Mouse (Mus musculus) liver, embryonic 14.5 days (tissue): ENCODE measurements around the gene Gpat2. TPM values are rescaled to one million over a fixed set of nuclear protein-coding genes. Genes with fewer than 3 reads are reported as not detected.

Experiments
- ATAC-seq: fragments of 200-750 bp; cut with Nextera tagmentation; 2 replicates; pipeline ENCODE4 v1.8.0; 2017; ENCODE audit warnings: moderate number of reproducible peaks, mild to moderate bottlenecking, moderate library complexity; ENCODE audit not compliant: insufficient read depth
- DNase-seq, 3 experiments: peaks; one replicate each; pipeline ENCODE4 v3.0.0-alpha.2; 2012 to 2013; ENCODE audit warnings: low read depth in 3 of 3, low spot score in 3 of 3
- H3K27ac ChIP-seq: fragments of 300-500 bp; sonication (generic); 2 replicates; pipeline ENCODE4 v1.5.1; 2014; ENCODE audit warnings: moderate library complexity, mild to moderate bottlenecking, control low read depth, inconsistent platforms
- H3K27me3 ChIP-seq: fragments of 300-500 bp; sonication (generic); 2 replicates; pipeline ENCODE4 v1.6.1; 2014; ENCODE audit warnings: mild to moderate bottlenecking, low read length, moderate library complexity; ENCODE audit not compliant: control insufficient read depth, insufficient read depth
- H3K36me3 ChIP-seq: fragments of 300-500 bp; sonication (generic); replicated peaks from 2 replicates; pipeline ENCODE4 v1.6.1; 2014; ENCODE audit warnings: low read depth; ENCODE audit not compliant: control insufficient read depth, insufficient read depth
- H3K4me1 ChIP-seq, 2 experiments: fragments of 200-500 bp in 1 of 2; fragments of 300-500 bp in 1 of 2; sonication (generic) in 1 of 2; replicated peaks; 2 replicates each; pipeline ENCODE4 v1.6.1; 2012 to 2014; ENCODE audit warnings: antibody characterized with exemption in 1 of 2, inconsistent platforms in 1 of 2, low read length in 1 of 2; ENCODE audit not compliant: control insufficient read depth in 2 of 2, insufficient read depth in 2 of 2
- H3K4me2 ChIP-seq: fragments of 300-500 bp; sonication (generic); 2 replicates; pipeline ENCODE4 v1.6.1; 2014; ENCODE audit warnings: low read depth, mild to moderate bottlenecking, control low read depth, moderate library complexity
- H3K4me3 ChIP-seq, 2 experiments: fragments of 200-500 bp in 1 of 2; fragments of 300-500 bp in 1 of 2; sonication (generic) in 1 of 2; 2 replicates each; pipeline ENCODE4 v1.5.1; 2012 to 2014; ENCODE audit warnings: low read depth in 2 of 2, low read length in 2 of 2, mild to moderate bottlenecking in 2 of 2, control low read depth in 1 of 2, inconsistent platforms in 1 of 2, moderate library complexity in 1 of 2; ENCODE audit not compliant: insufficient read depth in 1 of 2
- H3K9ac ChIP-seq: fragments of 300-500 bp; sonication (generic); replicated peaks from 2 replicates; pipeline ENCODE4 v1.6.1; 2014; ENCODE audit warnings: mild to moderate bottlenecking, control low read depth, moderate library complexity
- H3K9me3 ChIP-seq: fragments of 300-500 bp; sonication (generic); 2 replicates; pipeline ENCODE4 v1.6.1; 2016; ENCODE audit warnings: low read length, mixed read lengths; ENCODE audit not compliant: control insufficient read depth
- CTCF ChIP-seq: IDR thresholded peaks from 2 replicates; pipeline ENCODE4 v1.5.1; 2016; ENCODE audit warnings: antibody characterized with exemption, low read depth, control low read depth
- EP300 ChIP-seq: IDR thresholded peaks from 2 replicates; pipeline ENCODE4 v1.6.1; 2016; ENCODE audit warnings: antibody characterized with exemption, low read depth
- WGBS: fragments of 180-500 bp; shearing (Covaris S2); extraction: QIAGEN DNeasy Blood & Tissue Kit; methylation state at CpG from one replicate; pipeline ENCODE4 v1.1.7; 2014; ENCODE audit not compliant: insufficient replicate concordance; 5-methylcytosine and 5-hydroxymethylcytosine counted together
- polyA plus RNA-seq, 2 experiments: library from polyadenylated mRNA; depleted of rRNA in 1 of 2; stranded (reverse) in 1 of 2; unstranded in 1 of 2; fragments of >200 nt; fragmentation: Nextera tagmentation in 1 of 2; extraction: Ambion mirVana in 1 of 2; gene quantifications; 2 replicates each; pipeline versions ENCODE4 v1.2.1 to v1.2.3; 2012 to 2014

Gpat2 gene
- polyA plus RNA-seq, 2 experiments: 0.26 to 0.33 TPM

DNA sequence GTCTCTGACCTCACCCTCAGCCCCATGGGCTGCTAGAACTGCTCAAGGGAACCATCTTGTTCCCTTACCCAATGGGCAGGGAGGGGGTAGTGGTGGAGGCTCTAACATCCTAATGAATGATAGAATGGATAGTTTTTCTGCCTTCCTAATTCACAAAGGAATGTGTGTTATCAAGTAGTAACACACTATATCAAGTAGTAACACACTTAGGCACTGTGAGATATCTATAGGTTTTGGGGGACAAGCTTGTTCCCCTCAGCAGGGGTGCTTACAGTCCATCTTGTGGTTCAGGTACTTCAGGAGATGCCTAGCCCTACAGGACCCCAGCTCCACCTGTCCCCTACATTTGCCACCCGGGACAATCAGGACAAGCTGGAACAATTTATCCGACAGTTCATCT, 10.6 kb downstream of the Gpat2 start:
- 83% methylated on average over 2 of the region's 2 CpGs for WGBS
- H3K36me3 ChIP-seq: no peaks in the 10 kb centered on the region; the same call in 1 of the 2 replicates
- H3K4me3 ChIP-seq: no peak overlapping the region
- H3K9ac ChIP-seq: no peak overlapping the region; the same call in 1 of the 2 replicates
- ATAC-seq: peak; percentile 49; the same call in 1 of the 2 replicates
- DNase-seq: no peak
- H3K27ac ChIP-seq: no peak overlapping the region; the same call in 1 of the 2 replicates
- peaks cover 8 to 14% of the 10 kb centered on the region in 2 experiments for H3K4me1 ChIP-seq
- H3K27me3 ChIP-seq: no peaks in the 10 kb centered on the region
- TF ChIP-seq CTCF: no peak
- peak; percentile 49 for TF ChIP-seq EP300
- H3K9me3 ChIP-seq: no peaks in the 10 kb centered on the region
- H3K4me2 ChIP-seq: no peak overlapping the region

DNA sequence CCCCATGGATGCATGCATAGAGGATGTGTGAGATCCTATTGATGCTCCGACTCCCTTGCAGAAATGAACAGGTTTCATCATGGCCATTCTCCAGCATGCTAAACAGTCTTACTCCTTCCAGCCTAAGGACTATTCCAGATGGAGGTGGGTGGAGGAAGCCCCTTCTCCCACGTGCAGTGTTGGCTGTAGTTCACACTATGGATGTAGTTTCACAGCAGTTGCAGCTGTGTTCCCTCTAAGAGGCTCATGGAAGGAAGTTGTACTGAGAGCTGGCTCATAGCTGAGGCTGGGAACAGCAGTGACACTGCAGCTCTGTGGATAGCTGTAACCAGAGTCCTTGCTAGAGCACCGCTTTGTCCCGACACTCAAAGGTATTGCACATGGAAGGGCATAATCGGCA, 12.7 kb downstream of the Gpat2 start:
- Histone ChIP-seq H3K4me2 (no peak overlapping the region), H3K4me1 (peaks cover 8 to 14% of the 10 kb centered on the region in 2 experiments), H3K4me3 (no peak overlapping the region), H3K27me3 (no peaks in the 10 kb centered on the region), H3K27ac (no peak overlapping the region), H3K9ac (no peak overlapping the region), H3K36me3 (no peaks in the 10 kb centered on the region; the same call in 1 of the 2 replicates), H3K9me3 (no peaks in the 10 kb centered on the region)
- DNase-seq (no peak), ATAC-seq (no peak)
- 79% methylated on average over 5 of the region's 5 CpGs for WGBS
- no peak for TF ChIP-seq CTCF
- no peak for TF ChIP-seq EP300

DNA sequence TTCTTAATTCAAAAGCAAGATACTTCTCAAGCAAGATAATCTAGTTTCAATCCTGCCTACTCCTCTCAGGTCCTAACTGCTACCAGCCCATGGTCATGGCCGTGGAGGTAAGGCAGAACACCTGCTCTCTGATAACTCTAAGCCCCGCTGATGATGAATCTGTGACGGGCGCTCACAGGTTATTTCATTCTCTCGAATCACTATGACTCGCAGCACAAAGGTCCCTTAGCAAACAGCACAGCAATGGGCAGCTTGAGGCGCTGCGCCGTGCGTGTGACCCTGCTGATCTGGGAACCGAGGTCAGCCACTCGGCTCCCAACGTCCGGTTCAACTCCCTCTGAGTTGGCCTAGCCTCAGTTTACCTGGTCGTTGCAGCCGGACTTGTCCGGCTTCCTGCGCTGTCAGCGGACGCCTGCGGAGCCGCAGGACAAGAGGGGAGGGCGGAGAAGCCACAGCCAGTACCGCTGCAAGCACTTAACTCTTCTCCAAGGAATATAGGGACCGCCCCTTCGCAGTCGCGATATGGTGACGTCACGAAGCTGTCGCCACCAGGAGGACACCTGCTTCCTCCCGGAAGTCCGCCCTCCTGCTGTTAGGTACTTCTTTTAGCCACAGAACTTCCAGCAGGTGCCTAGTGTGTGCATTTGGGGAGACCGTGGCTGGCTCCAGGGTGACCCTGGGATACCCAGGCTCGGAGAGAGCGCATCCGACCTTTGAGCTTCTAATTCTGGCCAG, 19.2 kb downstream of the Gpat2 start, which contains the start of gene Fahd2a:
Gene Fahd2a, minus strand, starts transcription at position 511 of the 735 bp plus-strand sequence.
- Histone ChIP-seq H3K27ac (peak within 1 kb of the TSS; percentile 30; the same call in 1 of the 2 replicates), H3K4me3 (peak within 1 kb of the TSS; percentile 70 to 73), H3K4me2 (peak within 1 kb of the TSS; percentile 78), H3K36me3 (no peaks in the 10 kb centered on the region), H3K27me3 (no peaks in the 10 kb centered on the region), H3K9ac (peak within 1 kb of the TSS; percentile 76), H3K4me1 (peaks cover 0 to 17% of the 10 kb centered on the region in 2 experiments; a peak in 3 of 4 replicates), H3K9me3 (no peaks in the 10 kb centered on the region)
- TF ChIP-seq CTCF (peak; percentile 48), EP300 (no peak)
- peak; percentile 92 for ATAC-seq
- DNase-seq: peak; percentile 87 to 88 (median 87)
- 2% methylated on average over 37 of the region's 37 CpGs for WGBS

DNA sequence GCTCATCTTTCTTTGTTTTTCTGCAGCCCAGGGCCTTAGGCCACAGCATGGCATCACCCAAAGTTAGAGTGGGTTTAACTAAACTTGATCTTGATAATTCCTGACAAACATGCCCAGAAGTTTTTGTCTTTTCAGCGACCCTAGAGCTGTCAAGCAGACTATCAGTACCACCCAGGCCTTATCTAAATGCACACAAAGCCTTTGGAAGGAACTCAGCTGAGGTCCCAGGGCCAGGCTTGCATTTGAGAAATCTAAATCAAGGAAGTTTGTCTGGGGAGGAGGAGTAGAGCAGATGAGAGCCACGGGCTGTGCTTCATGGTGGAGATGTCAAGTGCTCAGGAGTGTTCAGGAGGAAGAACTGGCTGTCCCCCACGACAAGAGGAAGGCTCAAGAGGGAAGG, 21.8 kb downstream of the Gpat2 start:
- H3K4me2 ChIP-seq: no peak overlapping the region
- DNase-seq (peak in 2 of 3 experiments; percentile 38 to 43), ATAC-seq (peak; percentile 24; the same call in 1 of the 2 replicates)
- peaks cover 5 to 28% of the 10 kb centered on the region in 2 experiments for H3K4me1 ChIP-seq
- peak; percentile 61 for TF ChIP-seq EP300
- no peak for TF ChIP-seq CTCF
- no peak overlapping the region for H3K4me3 ChIP-seq
- no peak overlapping the region for H3K27ac ChIP-seq
- H3K9me3 ChIP-seq: no peaks in the 10 kb centered on the region
- 10% methylated on average over 3 of the region's 3 CpGs for WGBS
- no peaks in the 10 kb centered on the region for H3K36me3 ChIP-seq
- H3K9ac ChIP-seq: no peak overlapping the region
- no peaks in the 10 kb centered on the region for H3K27me3 ChIP-seq

DNA sequence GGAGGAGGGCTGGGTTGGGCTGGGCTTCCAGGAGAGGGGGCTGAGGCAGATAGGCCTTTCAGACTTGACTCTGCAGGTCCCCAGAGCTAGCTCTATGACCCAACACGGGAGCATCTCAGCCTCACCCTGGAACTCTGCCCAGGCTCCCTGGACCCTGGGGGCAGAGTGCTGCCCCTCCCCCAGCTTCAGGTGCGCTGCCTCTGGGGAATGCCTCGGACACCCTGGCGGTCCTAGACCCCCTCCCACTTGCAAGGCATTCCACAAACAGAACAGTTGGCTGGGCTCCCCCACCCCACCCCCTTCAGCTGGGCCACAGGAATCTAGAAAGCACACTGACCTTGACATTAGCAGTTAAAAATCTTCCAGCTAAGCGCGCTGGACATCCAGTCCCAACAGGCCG, 24.7 kb downstream of the Gpat2 start:
- H3K4me1 ChIP-seq: peaks cover 10 to 24% of the 10 kb centered on the region in 2 experiments
- no peak overlapping the region for H3K4me3 ChIP-seq
- H3K27ac ChIP-seq: no peak overlapping the region
- H3K9ac ChIP-seq: no peak overlapping the region
- H3K36me3 ChIP-seq: no peaks in the 10 kb centered on the region
- no peak overlapping the region for H3K4me2 ChIP-seq
- ATAC-seq (no peak), DNase-seq (no peak)
- no peaks in the 10 kb centered on the region for H3K9me3 ChIP-seq
- no peak for TF ChIP-seq CTCF
- TF ChIP-seq EP300: no peak
- H3K27me3 ChIP-seq: no peaks in the 10 kb centered on the region
- WGBS: 53% methylated on average over 7 of the region's 7 CpGs
